Mouse (Mus musculus): ENCODE data around the gene Kdelc2. TPM values are rescaled to one million over a fixed set of nuclear protein-coding genes. Genes with fewer than 3 reads are reported as not detected.
A peak's percentile ranks its signal among the peaks of the same experiment; 100 is the strongest.

The Kdelc2 gene
- 5.9 TPM in 2 replicates for total RNA-seq (2014; rRNA removed)
- polyA plus RNA-seq (2015; fragmentation: Nextera tagmentation; extraction: Ambion mirVana): 6.4 and 7.0 TPM in 2 replicates

- Histone ChIP-seq H3K4me1 (ENCODE audit: insufficient read depth, low read length) (no peaks in the 10 kb centered on the region), H3K27ac (ENCODE audit: low read depth, low read length) (peak within 1 kb of the TSS; percentile 84), H3K4me2 (ENCODE audit: low read depth, low read length, poor library complexity, severe bottlenecking) (peak within 1 kb of the TSS; percentile 96), H3K4me3 (ENCODE audit: low read depth, low read length) (peak within 1 kb of the TSS; percentile 51), H3K27me3 (ENCODE audit: insufficient read depth, low read length) (no peaks in the 10 kb centered on the region), H3K9ac (replicated peaks; ENCODE audit: low read length, poor library complexity, severe bottlenecking) (peak within 1 kb of the TSS; percentile 76), H3K9me3 (ENCODE audit: low read length) (no peaks in the 10 kb centered on the region), H3K36me3 (ENCODE audit: insufficient read depth, low read length) (no peaks in the 10 kb centered on the region)
- TF ChIP-seq CTCF (IDR thresholded peaks at IDR 0.05): peak; percentile 57
- WGBS: under 1% methylated on average over 69 of the region's 75 CpGs
- ATAC-seq (ENCODE audit: low FRiP score): peak; percentile 95
- DNase-seq (ENCODE audit: low spot score): peak; percentile 92
Observed at GRCm38 (mm10) chr9:53383951-53384866, at the start of gene Kdelc2. Gene Kdelc2, plus strand, starts transcription at chr9:53384025.

- DNase-seq (ENCODE audit: low spot score) (no peak), ATAC-seq (ENCODE audit: low FRiP score) (no peak)
- H3K27ac ChIP-seq (ENCODE audit: low read depth, low read length): no peak overlapping the region
- no peaks in the 10 kb centered on the region for H3K36me3 ChIP-seq (ENCODE audit: insufficient read depth, low read length)
- 83% methylated on average over 3 of the region's 3 CpGs for WGBS
- H3K4me3 ChIP-seq (ENCODE audit: low read depth, low read length): no peak overlapping the region
- no peak for TF ChIP-seq CTCF (IDR thresholded peaks at IDR 0.05)
- no peak overlapping the region for H3K9ac ChIP-seq (replicated peaks; ENCODE audit: low read length, poor library complexity, severe bottlenecking)
- no peaks in the 10 kb centered on the region for H3K4me1 ChIP-seq (ENCODE audit: insufficient read depth, low read length)
- H3K4me2 ChIP-seq (ENCODE audit: low read depth, low read length, poor library complexity, severe bottlenecking): no peak overlapping the region
- no peaks in the 10 kb centered on the region for H3K27me3 ChIP-seq (ENCODE audit: insufficient read depth, low read length)
- no peaks in the 10 kb centered on the region for H3K9me3 ChIP-seq (ENCODE audit: low read length)
Observed at GRCm38 (mm10) chr9:53335131-53335530, 48.7 kb upstream of the Kdelc2 start.

- H3K4me1 ChIP-seq (ENCODE audit: insufficient read depth, low read length): no peaks in the 10 kb centered on the region
- no peak overlapping the region for H3K9ac ChIP-seq (replicated peaks; ENCODE audit: low read length, poor library complexity, severe bottlenecking)
- ATAC-seq (ENCODE audit: low FRiP score) (no peak), DNase-seq (ENCODE audit: low spot score) (no peak)
- no peak overlapping the region for H3K27ac ChIP-seq (ENCODE audit: low read depth, low read length)
- 89% methylated on average over 7 of the region's 7 CpGs for WGBS
- no peak overlapping the region for H3K4me3 ChIP-seq (ENCODE audit: low read depth, low read length)
- no peaks in the 10 kb centered on the region for H3K9me3 ChIP-seq (ENCODE audit: low read length)
- H3K36me3 ChIP-seq (ENCODE audit: insufficient read depth, low read length): no peaks in the 10 kb centered on the region
- no peaks in the 10 kb centered on the region for H3K27me3 ChIP-seq (ENCODE audit: insufficient read depth, low read length)
- no peak overlapping the region for H3K4me2 ChIP-seq (ENCODE audit: low read depth, low read length, poor library complexity, severe bottlenecking)
- no peak for TF ChIP-seq CTCF (IDR thresholded peaks at IDR 0.05)
Observed at GRCm38 (mm10) chr9:53339603-53340002, 44.2 kb upstream of the Kdelc2 start.

- ATAC-seq (ENCODE audit: low FRiP score): no peak
- no peak for TF ChIP-seq CTCF (IDR thresholded peaks at IDR 0.05)
- no peaks in the 10 kb centered on the region for H3K9me3 ChIP-seq (ENCODE audit: low read length)
- 55% methylated on average over 17 of the region's 17 CpGs for WGBS
- DNase-seq (ENCODE audit: low spot score): no peak
- H3K4me3 ChIP-seq (ENCODE audit: low read depth, low read length): peak overlapping the region; percentile 46
- H3K4me2 ChIP-seq (ENCODE audit: low read depth, low read length, poor library complexity, severe bottlenecking): peak overlapping the region; percentile 77
- H3K36me3 ChIP-seq (ENCODE audit: insufficient read depth, low read length): no peaks in the 10 kb centered on the region
- H3K27me3 ChIP-seq (ENCODE audit: insufficient read depth, low read length): no peaks in the 10 kb centered on the region
- H3K4me1 ChIP-seq (ENCODE audit: insufficient read depth, low read length): no peaks in the 10 kb centered on the region
- H3K9ac ChIP-seq (replicated peaks; ENCODE audit: low read length, poor library complexity, severe bottlenecking): no peak overlapping the region
- no peak overlapping the region for H3K27ac ChIP-seq (ENCODE audit: low read depth, low read length)
Observed at GRCm38 (mm10) chr9:53340328-53340916, 43.4 kb upstream of the Kdelc2 start.

GRCm38 (mm10) chr9:53340969-53341368, 42.9 kb upstream of the Kdelc2 start:
- 10% methylated on average over 14 of the region's 14 CpGs for WGBS
- no peak for ATAC-seq (ENCODE audit: low FRiP score)
- Histone ChIP-seq H3K27ac (ENCODE audit: low read depth, low read length) (no peak overlapping the region), H3K27me3 (ENCODE audit: insufficient read depth, low read length) (no peaks in the 10 kb centered on the region), H3K4me2 (ENCODE audit: low read depth, low read length, poor library complexity, severe bottlenecking) (peak overlapping the region; percentile 77), H3K4me3 (ENCODE audit: low read depth, low read length) (peak overlapping the region; percentile 46), H3K36me3 (ENCODE audit: insufficient read depth, low read length) (no peaks in the 10 kb centered on the region), H3K9ac (replicated peaks; ENCODE audit: low read length, poor library complexity, severe bottlenecking) (no peak overlapping the region), H3K4me1 (ENCODE audit: insufficient read depth, low read length) (no peaks in the 10 kb centered on the region), H3K9me3 (ENCODE audit: low read length) (no peaks in the 10 kb centered on the region)
- peak; percentile 28 for DNase-seq (ENCODE audit: low spot score)
- TF ChIP-seq CTCF (IDR thresholded peaks at IDR 0.05): no peak

GRCm38 (mm10) chr9:53341981-53342380, 41.8 kb upstream of the Kdelc2 start:
- Histone ChIP-seq H3K27me3 (ENCODE audit: insufficient read depth, low read length) (no peaks in the 10 kb centered on the region), H3K4me2 (ENCODE audit: low read depth, low read length, poor library complexity, severe bottlenecking) (peak overlapping the region; percentile 77), H3K4me3 (ENCODE audit: low read depth, low read length) (no peak overlapping the region), H3K36me3 (ENCODE audit: insufficient read depth, low read length) (no peaks in the 10 kb centered on the region), H3K9ac (replicated peaks; ENCODE audit: low read length, poor library complexity, severe bottlenecking) (no peak overlapping the region), H3K27ac (ENCODE audit: low read depth, low read length) (no peak overlapping the region), H3K9me3 (ENCODE audit: low read length) (no peaks in the 10 kb centered on the region), H3K4me1 (ENCODE audit: insufficient read depth, low read length) (no peaks in the 10 kb centered on the region)
- ATAC-seq (ENCODE audit: low FRiP score) (no peak), DNase-seq (ENCODE audit: low spot score) (no peak)
- WGBS: 90% methylated on average over 3 of the region's 3 CpGs
- TF ChIP-seq CTCF (IDR thresholded peaks at IDR 0.05): no peak

Measured in midbrain, postnatal 0 days (tissue).